Mouse (Mus musculus) CH12F3 (cell line): ENCODE results near the gene Ccdc149.

ENCODE experiments used
- in situ Hi-C: fragments of 300-500 bp; cut with MboI; formaldehyde crosslinking; loops from 2 replicates; pipeline ENCODE4 v1.14.3; 2020; ENCODE audit warnings: low sequenced_read_pairs

Ccdc149 gene

GRCm38 (mm10) chr5:52449187-52449586, 22.1 kb downstream of the Ccdc149 start:
- in situ Hi-C loops: no loop called here

- in situ Hi-C loops: no loop called here
These were observed 31.0 kb downstream of the Ccdc149 start for GRCm38 (mm10) chr5:52440278-52440677.

- in situ Hi-C loops: no loop called here
These were observed 32.4 kb downstream of the Ccdc149 start for GRCm38 (mm10) chr5:52438946-52439345.

GRCm38 (mm10) chr5:52435533-52435932, 35.8 kb downstream of the Ccdc149 start:
- in situ Hi-C loops: no loop called here

- in situ Hi-C loops: no loop called here
These were observed 40.0 kb downstream of the Ccdc149 start for GRCm38 (mm10) chr5:52431276-52431844.

- in situ Hi-C loops: no loop called here
These were observed 41.4 kb downstream of the Ccdc149 start for GRCm38 (mm10) chr5:52429731-52430480.

GRCm38 (mm10) chr5:52428613-52429012, 42.7 kb downstream of the Ccdc149 start:
- in situ Hi-C loops: no loop called here

GRCm38 (mm10) chr5:52425819-52426218, 45.5 kb downstream of the Ccdc149 start:
- in situ Hi-C loops: no loop called here

- in situ Hi-C loops: no loop called here
These were observed 47.4 kb downstream of the Ccdc149 start for GRCm38 (mm10) chr5:52423893-52424292.

GRCm38 (mm10) chr5:52416485-52416884, 54.8 kb downstream of the Ccdc149 start:
- in situ Hi-C loops: no loop called here

GRCm38 (mm10) chr5:52415917-52416316, 55.4 kb downstream of the Ccdc149 start:
- in situ Hi-C loops: no loop called here

GRCm38 (mm10) chr5:52415193-52415592, 56.1 kb downstream of the Ccdc149 start:
- in situ Hi-C loops: no loop called here

GRCm38 (mm10) chr5:52411567-52411966, 59.8 kb downstream of the Ccdc149 start:
- in situ Hi-C loops: no loop called here

- in situ Hi-C loops: no loop called here
These were observed 61.1 kb downstream of the Ccdc149 start for GRCm38 (mm10) chr5:52410197-52410596.

- in situ Hi-C loops: no loop called here
These were observed 62.5 kb downstream of the Ccdc149 start for GRCm38 (mm10) chr5:52408668-52409315.

- in situ Hi-C loops: no loop called here
These were observed 66.9 kb downstream of the Ccdc149 start for GRCm38 (mm10) chr5:52404373-52404772.

GRCm38 (mm10) chr5:52393756-52394155, 77.6 kb downstream of the Ccdc149 start:
- in situ Hi-C loops: no loop called here

- in situ Hi-C loops: no loop called here
These were observed 79.8 kb downstream of the Ccdc149 start for GRCm38 (mm10) chr5:52391471-52391870.

GRCm38 (mm10) chr5:52390381-52390780, 80.9 kb downstream of the Ccdc149 start:
- in situ Hi-C loops: no loop called here

- in situ Hi-C loops: no loop called here
These were observed 83.1 kb downstream of the Ccdc149 start for GRCm38 (mm10) chr5:52388092-52388749.

- in situ Hi-C loops: no loop called here
These were observed 85.3 kb downstream of the Ccdc149 start for GRCm38 (mm10) chr5:52386016-52386415.

GRCm38 (mm10) chr5:52383748-52384147, 87.6 kb downstream of the Ccdc149 start:
- in situ Hi-C loops: no loop called here
